Mouse (Mus musculus) neural tube, embryonic 15.5 days (tissue): ENCODE results near the gene Cib1. TPM values are rescaled to one million over a fixed set of nuclear protein-coding genes. Genes with fewer than 3 reads are reported as not detected.
A peak's percentile ranks its signal among the peaks of the same experiment; 100 is the strongest.

Experiments
- ATAC-seq: fragments of 200-750 bp; cut with Nextera tagmentation; 2 replicates; pipeline ENCODE4 v1.8.0; 2017; ENCODE audit warnings: mild to moderate bottlenecking, moderate TSS enrichment, moderate library complexity; ENCODE audit not compliant: low FRiP score
- H3K27ac ChIP-seq: fragments of 300-500 bp; sonication (generic); replicated peaks from 2 replicates; pipeline ENCODE4 v1.5.1; 2015; ENCODE audit warnings: mild to moderate bottlenecking, inconsistent platforms
- H3K27me3 ChIP-seq: fragments of 300-500 bp; sonication (generic); replicated peaks from 2 replicates; pipeline ENCODE4 v1.6.1; 2015; ENCODE audit warnings: inconsistent platforms
- H3K36me3 ChIP-seq: fragments of 300-500 bp; sonication (generic); 2 replicates; pipeline ENCODE4 v1.6.1; 2015; ENCODE audit warnings: inconsistent platforms
- H3K4me1 ChIP-seq: fragments of 300-500 bp; sonication (generic); 2 replicates; pipeline ENCODE4 v1.6.1; 2015; ENCODE audit warnings: inconsistent platforms
- H3K4me2 ChIP-seq: fragments of 300-500 bp; sonication (generic); 2 replicates; pipeline ENCODE4 v1.6.1; 2015; ENCODE audit warnings: inconsistent platforms, mild to moderate bottlenecking, moderate library complexity
- H3K4me3 ChIP-seq: fragments of 300-500 bp; sonication (generic); replicated peaks from 2 replicates; pipeline ENCODE4 v1.5.1; 2015; ENCODE audit warnings: mild to moderate bottlenecking, inconsistent platforms
- H3K9ac ChIP-seq: fragments of 300-500 bp; sonication (generic); replicated peaks from 2 replicates; pipeline ENCODE4 v1.6.1; 2015; ENCODE audit warnings: mild to moderate bottlenecking, inconsistent platforms
- H3K9me3 ChIP-seq: fragments of 300-500 bp; sonication (generic); replicated peaks from 2 replicates; pipeline ENCODE4 v1.6.1; 2016; ENCODE audit warnings: inconsistent platforms
- whole genome bisulfite sequencing: fragments of 180-500 bp; shearing (Covaris S2); methylation state at CpG from one replicate; pipeline ENCODE4 v1.1.7; 2015; ENCODE audit warnings: mixed read lengths; 5-methylcytosine and 5-hydroxymethylcytosine counted together
- polyA plus RNA-seq: library from polyadenylated mRNA; unstranded; fragments of >200 nt; fragmentation: Nextera tagmentation; extraction: Ambion mirVana; gene quantifications from 2 replicates; pipeline ENCODE4 v1.2.1, GENCODE M21; 2015

Cib1 gene
- polyA plus RNA-seq, 1 experiment from 2014 or later: 32.2 TPM

DNA sequence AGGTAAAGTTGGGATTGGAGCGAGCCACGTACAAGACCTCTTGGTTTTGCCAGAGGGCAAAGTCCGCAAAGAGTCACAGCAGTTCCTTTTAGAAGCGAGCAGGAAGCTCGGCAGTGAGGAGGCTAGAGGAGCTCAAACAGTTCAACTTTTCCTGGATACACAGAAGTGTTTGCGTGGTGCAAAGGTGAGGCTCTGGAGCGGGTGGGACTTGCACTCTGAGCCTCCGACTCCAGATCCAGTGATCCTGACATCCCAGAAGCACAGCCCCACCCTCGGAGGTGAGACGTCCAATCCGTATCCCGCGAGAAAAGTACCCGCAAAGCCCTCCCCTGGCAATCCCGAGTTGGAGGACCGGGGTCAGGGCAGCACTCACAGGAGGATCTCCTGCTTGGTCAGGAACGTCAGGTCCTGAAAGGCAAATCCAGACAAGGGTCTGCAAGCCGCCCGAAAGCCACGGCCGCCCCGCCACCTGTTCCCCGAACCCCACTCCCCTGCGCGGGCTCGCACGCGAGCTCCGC, 583 bp downstream of the Cib1 start:
- H3K4me3 ChIP-seq: peak overlapping the region; percentile 79
- H3K9ac ChIP-seq: peak overlapping the region; percentile 78
- peaks cover 9% of the 10 kb centered on the region for H3K36me3 ChIP-seq
- peaks cover 6% of the 10 kb centered on the region; the same call in 1 of the 2 replicates for H3K27me3 ChIP-seq
- H3K27ac ChIP-seq: 0 out of 2 replicates have a peak overlapping the region, but pooled peaks have one; percentile 33
- peak overlapping the region; percentile 91 for H3K4me2 ChIP-seq
- no peak; the same call in 1 of the 2 replicates for ATAC-seq
- 2% methylated on average over 29 of the region's 29 CpGs for WGBS
- H3K9me3 ChIP-seq: no peaks in the 10 kb centered on the region
- peaks cover 35% of the 10 kb centered on the region for H3K4me1 ChIP-seq

DNA sequence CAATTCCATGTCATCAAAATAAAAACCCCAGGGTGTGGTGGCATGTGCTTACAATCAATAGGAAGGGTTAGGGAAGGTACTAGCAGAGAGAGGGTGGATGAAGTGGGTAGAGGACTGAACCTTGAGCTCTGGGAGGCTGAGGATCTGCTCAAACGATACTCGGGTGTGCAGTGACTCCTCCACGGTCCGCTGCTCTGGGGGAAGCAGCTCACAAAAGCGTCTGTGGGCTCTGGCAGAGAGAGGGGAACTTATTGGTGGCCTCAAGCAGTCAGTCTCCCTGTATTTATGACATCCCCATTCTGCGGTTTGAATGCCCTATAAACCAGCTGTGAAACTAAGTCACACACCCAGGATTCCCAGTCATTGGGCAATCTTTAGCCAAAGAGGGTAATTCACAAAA, 2.4 kb downstream of the Cib1 start:
- H3K4me3 ChIP-seq: no peak overlapping the region
- ATAC-seq: no peak
- peaks cover 20% of the 10 kb centered on the region for H3K36me3 ChIP-seq
- peaks cover 6% of the 10 kb centered on the region; the same call in 1 of the 2 replicates for H3K27me3 ChIP-seq
- no peaks in the 10 kb centered on the region for H3K9me3 ChIP-seq
- H3K4me1 ChIP-seq: peaks cover 29% of the 10 kb centered on the region
- 13% methylated on average over 6 of the region's 6 CpGs for WGBS
- no peak overlapping the region for H3K27ac ChIP-seq
- no peak overlapping the region for H3K4me2 ChIP-seq
- no peak overlapping the region for H3K9ac ChIP-seq

DNA sequence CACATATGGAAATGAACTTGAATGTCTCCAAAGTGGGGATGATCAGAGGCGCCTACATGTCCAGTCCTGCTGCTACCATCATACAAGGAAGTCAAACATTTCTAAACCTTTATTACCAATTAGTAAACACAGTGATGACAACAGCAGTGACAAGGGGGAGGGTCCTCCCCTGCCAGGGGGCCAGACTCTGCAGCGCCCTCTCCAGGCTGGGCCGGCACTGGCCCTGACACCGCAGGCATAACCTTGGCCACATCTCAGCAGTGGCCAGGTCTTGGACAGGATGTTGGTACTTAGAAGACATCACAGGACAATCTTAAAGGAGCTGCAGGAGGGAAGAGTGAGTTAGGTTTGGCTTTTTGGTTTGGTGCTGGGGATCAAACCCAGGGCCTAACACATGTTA, 5.5 kb downstream of the Cib1 start:
- 95% methylated on average over 4 of the region's 4 CpGs for WGBS
- Histone ChIP-seq H3K4me3 (no peak overlapping the region), H3K4me2 (no peak overlapping the region), H3K27me3 (peaks cover 6% of the 10 kb centered on the region; the same call in 1 of the 2 replicates), H3K9me3 (no peaks in the 10 kb centered on the region), H3K36me3 (peaks cover 42% of the 10 kb centered on the region), H3K4me1 (peaks cover 7% of the 10 kb centered on the region), H3K9ac (no peak overlapping the region), H3K27ac (no peak overlapping the region)
- ATAC-seq: no peak

DNA sequence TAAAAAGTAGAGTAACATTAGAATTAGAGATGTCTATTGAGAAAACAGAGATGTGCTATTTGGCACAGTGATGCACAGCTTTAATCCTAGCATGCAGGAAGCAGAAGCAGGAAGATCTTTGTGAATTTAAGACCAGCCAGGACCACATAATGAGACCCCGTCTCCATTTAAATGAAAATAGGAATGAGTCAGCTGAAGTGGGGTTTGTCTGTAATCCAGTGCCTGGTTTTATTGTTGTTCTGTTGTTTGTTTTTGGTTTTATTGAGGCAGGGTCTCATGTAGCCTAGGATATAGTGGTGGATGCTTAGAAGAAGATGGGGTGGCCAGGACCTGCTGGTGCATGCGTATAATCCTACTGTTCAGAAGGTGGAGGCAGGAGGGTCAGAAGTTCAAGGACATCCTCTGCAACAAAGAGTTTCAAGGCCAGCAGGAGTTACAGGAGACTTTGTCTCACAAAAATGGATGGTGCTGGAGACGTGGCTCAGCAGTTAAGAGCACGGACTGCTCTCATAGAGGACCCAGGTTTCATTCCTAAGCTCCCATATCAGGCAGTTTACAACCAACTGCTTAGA, 11.3 kb downstream of the Cib1 start:
- Histone ChIP-seq H3K9me3 (no peaks in the 10 kb centered on the region), H3K27ac (no peak overlapping the region), H3K9ac (no peak overlapping the region), H3K4me3 (no peak overlapping the region), H3K27me3 (no peaks in the 10 kb centered on the region), H3K36me3 (peaks cover 84% of the 10 kb centered on the region), H3K4me1 (no peaks in the 10 kb centered on the region), H3K4me2 (no peak overlapping the region)
- no peak for ATAC-seq
- 80% methylated on average over 4 of the region's 4 CpGs for WGBS

DNA sequence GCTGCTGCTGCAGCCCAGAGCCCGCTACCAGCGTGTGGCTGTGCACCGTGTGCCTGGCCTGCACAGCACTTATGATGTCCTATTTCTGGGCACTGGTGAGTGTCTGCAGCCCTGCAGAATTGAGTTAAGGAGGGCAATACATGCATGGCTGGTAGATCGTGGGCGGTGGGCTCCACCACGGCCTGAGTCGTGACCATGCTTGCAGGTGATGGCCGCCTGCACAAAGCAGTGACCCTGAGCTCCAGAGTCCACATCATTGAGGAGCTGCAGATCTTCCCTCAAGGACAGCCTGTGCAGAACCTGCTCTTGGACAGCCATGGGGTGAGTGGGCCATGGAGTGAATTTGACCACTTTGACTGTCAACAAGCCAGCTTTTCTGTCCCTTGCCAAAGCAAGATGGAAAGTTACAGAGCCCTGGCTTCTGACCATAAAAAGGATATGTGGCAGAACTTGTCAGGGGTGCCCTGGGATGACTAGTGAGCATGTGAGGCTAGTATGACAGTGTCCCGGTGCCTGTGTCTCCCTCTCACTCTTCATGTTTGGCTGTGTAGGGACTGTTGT, 12.3 kb downstream of the Cib1 start:
- no peak overlapping the region for H3K27ac ChIP-seq
- no peak for ATAC-seq
- peaks cover 81% of the 10 kb centered on the region for H3K36me3 ChIP-seq
- no peak overlapping the region for H3K4me2 ChIP-seq
- H3K4me3 ChIP-seq: no peak overlapping the region
- H3K4me1 ChIP-seq: 0 out of 2 replicates have a peak, but pooled peaks cover 4% of the 10 kb centered on the region
- H3K27me3 ChIP-seq: no peaks in the 10 kb centered on the region
- no peaks in the 10 kb centered on the region for H3K9me3 ChIP-seq
- no peak overlapping the region for H3K9ac ChIP-seq
- WGBS: 96% methylated on average over 9 of the region's 9 CpGs

DNA sequence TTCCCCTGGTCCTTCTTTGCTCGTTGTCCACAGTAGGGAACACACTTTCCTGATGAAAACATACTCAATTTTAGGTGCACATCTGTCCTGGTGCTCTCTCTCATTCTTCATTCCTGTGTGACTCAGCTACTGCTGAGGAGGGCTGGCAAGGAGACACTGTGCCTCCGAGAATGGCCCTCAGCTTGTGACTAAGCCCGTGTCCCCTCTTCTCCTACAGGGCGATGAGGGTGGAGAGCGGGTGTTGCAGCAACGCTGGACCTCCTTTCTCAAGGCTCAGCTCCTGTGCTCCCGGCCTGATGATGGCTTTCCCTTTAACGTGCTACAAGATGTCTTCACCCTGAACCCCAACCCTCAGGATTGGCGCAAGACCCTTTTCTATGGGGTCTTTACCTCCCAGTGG, 13.9 kb downstream of the Cib1 start:
- no peak overlapping the region for H3K4me3 ChIP-seq
- H3K27ac ChIP-seq: no peak overlapping the region
- ATAC-seq: no peak
- H3K9me3 ChIP-seq: no peaks in the 10 kb centered on the region
- 0 out of 2 replicates have a peak, but pooled peaks cover 8% of the 10 kb centered on the region for H3K4me1 ChIP-seq
- H3K9ac ChIP-seq: no peak overlapping the region
- WGBS: 93% methylated on average over 9 of the region's 9 CpGs
- H3K36me3 ChIP-seq: peaks cover 70% of the 10 kb centered on the region
- H3K4me2 ChIP-seq: no peak overlapping the region
- H3K27me3 ChIP-seq: no peaks in the 10 kb centered on the region

DNA sequence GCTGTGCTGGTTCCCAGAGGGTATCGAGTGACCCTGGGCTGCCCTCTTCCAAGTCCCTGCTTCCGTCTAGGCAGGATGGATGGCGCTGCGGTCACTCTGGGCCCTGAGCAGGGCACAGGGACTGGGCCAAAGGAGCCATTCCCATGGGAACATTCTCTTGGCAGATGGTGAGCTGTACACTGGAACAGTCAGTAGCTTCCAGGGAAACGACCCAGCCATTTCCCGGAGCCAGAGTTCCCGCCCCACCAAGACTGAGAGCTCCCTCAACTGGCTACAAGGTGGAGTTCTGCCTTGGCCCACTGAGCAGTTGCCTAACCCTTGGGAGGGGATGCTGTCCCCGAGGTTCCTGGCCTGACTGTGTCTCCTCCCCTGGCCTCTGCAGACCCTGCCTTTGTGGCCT, 16.0 kb downstream of the Cib1 start:
- Histone ChIP-seq H3K4me2 (no peak overlapping the region), H3K4me3 (no peak overlapping the region), H3K9ac (no peak overlapping the region), H3K4me1 (0 out of 2 replicates have a peak, but pooled peaks cover 9% of the 10 kb centered on the region), H3K27me3 (no peaks in the 10 kb centered on the region), H3K27ac (0 out of 2 replicates have a peak overlapping the region, but pooled peaks have one; percentile 23), H3K9me3 (no peaks in the 10 kb centered on the region), H3K36me3 (peaks cover 71% of the 10 kb centered on the region)
- ATAC-seq: peak; percentile 51; the same call in 1 of the 2 replicates
- WGBS: 60% methylated on average over 8 of the region's 8 CpGs

DNA sequence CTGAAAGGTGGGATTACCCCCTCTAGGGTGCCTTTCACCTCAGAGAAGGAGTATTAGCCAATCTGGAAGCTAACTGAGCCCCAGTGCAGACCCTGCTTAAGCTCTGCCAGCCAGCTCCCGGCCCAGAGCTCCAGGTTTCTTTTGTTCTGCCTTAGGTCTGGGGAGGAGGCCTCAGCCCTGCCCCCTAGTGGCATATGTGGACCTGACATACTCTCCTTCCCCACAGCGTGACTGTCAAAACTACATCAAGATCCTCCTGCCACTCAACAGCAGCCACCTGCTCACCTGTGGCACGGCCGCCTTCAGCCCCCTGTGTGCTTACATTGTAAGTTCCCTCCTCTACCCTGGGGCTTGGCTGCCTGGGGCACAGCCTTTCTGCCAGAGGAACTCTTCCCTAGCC, 17.2 kb downstream of the Cib1 start:
- no peak overlapping the region for H3K4me2 ChIP-seq
- peaks cover 60% of the 10 kb centered on the region for H3K36me3 ChIP-seq
- no peaks in the 10 kb centered on the region for H3K27me3 ChIP-seq
- ATAC-seq: peak; percentile 74; the same call in 1 of the 2 replicates
- 29% methylated on average over 4 of the region's 4 CpGs for WGBS
- peaks cover 14% of the 10 kb centered on the region; the same call in 1 of the 2 replicates for H3K4me1 ChIP-seq
- H3K4me3 ChIP-seq: no peak overlapping the region
- peak overlapping the region; percentile 63 for H3K27ac ChIP-seq
- H3K9me3 ChIP-seq: no peaks in the 10 kb centered on the region
- 0 out of 2 replicates have a peak overlapping the region, but pooled peaks have one; percentile 17 for H3K9ac ChIP-seq

DNA sequence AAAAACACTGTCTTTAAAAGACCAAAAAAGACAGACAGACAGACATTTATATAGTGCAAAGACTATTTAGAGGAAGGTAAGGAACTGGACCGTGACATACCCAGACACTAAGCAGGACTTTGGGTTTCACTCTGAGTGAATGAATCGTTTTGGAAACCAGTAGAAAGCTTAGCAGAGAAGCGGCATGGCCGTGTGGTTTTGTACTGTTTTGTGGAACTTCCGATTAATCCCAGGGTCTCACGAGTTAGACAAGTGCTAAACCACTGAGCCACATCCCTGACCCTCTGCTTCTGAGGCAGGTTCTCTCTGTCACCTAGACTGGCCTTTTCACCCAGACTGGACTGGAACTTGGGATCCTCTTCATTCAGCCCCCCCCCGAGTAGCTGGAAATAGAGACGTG, 18.2 kb downstream of the Cib1 start:
- H3K36me3 ChIP-seq: peaks cover 50% of the 10 kb centered on the region
- H3K4me2 ChIP-seq: no peak overlapping the region
- no peak overlapping the region for H3K9ac ChIP-seq
- no peaks in the 10 kb centered on the region for H3K9me3 ChIP-seq
- ATAC-seq: no peak
- H3K27ac ChIP-seq: no peak overlapping the region
- no peak overlapping the region for H3K4me3 ChIP-seq
- WGBS: 81% methylated on average over 8 of the region's 8 CpGs
- H3K4me1 ChIP-seq: peaks cover 17% of the 10 kb centered on the region; the same call in 1 of the 2 replicates
- H3K27me3 ChIP-seq: no peaks in the 10 kb centered on the region

DNA sequence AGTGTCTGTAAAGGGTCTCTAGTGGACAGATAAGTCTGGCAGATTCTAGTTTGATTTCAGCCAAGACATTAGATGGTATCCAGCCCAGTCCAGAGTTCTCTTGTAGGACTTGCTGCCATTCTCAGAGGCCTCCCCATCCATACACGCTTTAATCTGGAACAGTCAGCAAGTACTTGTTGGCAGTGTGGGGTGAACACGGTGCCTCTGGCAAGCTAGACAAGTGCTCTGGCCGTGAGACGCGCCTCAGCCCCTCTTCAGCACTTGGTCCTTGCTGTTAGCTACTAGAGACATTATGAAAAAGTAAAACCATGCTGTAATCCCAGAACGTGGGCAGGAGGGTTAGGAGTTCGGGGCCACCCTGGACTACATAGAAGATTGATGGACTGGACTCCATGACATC, 19.0 kb downstream of the Cib1 start:
- 93% methylated on average over 7 of the region's 7 CpGs for whole genome bisulfite sequencing
- H3K4me2 ChIP-seq: no peak overlapping the region
- no peak overlapping the region for H3K4me3 ChIP-seq
- peaks cover 25% of the 10 kb centered on the region for H3K4me1 ChIP-seq
- no peaks in the 10 kb centered on the region for H3K9me3 ChIP-seq
- H3K36me3 ChIP-seq: peaks cover 42% of the 10 kb centered on the region
- no peak overlapping the region for H3K9ac ChIP-seq
- ATAC-seq: no peak
- no peaks in the 10 kb centered on the region for H3K27me3 ChIP-seq
- no peak overlapping the region for H3K27ac ChIP-seq

DNA sequence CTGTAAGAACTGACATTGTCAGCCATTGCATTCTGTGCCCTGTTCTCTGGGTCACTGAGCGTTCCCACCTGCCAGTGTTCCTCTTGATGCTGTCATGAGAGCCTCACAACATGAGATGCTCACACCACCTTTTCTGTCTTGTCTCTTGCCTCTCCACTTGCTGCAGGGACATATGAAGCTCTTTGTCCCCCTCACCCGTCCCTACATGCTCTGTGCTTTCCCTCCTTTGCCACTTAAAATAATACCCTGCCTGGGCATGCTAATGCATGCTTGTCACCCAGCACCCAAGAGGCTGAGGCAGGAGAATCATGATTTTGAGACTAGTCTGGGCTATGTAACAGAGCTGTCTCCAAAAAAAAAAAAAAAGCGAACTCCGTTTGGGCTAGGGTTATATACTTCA, 21.6 kb downstream of the Cib1 start:
- Histone ChIP-seq H3K9ac (no peak overlapping the region), H3K36me3 (peaks cover 16% of the 10 kb centered on the region), H3K4me3 (no peak overlapping the region), H3K27ac (no peak overlapping the region), H3K9me3 (no peaks in the 10 kb centered on the region), H3K4me1 (peaks cover 50% of the 10 kb centered on the region), H3K4me2 (no peak overlapping the region), H3K27me3 (no peaks in the 10 kb centered on the region)
- no peak for ATAC-seq
- WGBS: 84% methylated on average over 4 of the region's 4 CpGs

DNA sequence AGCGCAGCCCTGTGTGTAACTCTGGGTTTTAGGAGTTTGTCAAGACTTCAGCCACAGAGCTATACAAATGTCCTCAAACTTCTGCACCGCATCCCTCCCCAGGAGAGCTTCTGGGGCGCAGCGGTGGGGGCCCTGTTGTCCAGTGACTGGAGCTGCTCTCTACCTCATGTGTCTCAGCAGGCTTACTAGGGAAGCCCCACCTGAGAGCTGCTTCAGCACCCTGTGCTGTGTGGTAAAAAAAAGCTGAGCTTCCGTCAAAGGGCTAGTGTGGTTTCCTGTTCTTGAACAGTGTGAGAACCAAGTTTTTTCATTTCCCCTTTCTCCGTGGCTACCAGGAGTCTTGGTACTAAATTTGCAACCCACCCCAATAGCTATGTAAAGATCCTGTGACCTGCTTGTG, 22.9 kb downstream of the Cib1 start:
- Histone ChIP-seq H3K9me3 (no peaks in the 10 kb centered on the region), H3K4me1 (peaks cover 47% of the 10 kb centered on the region), H3K36me3 (peaks cover 16% of the 10 kb centered on the region), H3K4me3 (no peak overlapping the region), H3K9ac (no peak overlapping the region), H3K27me3 (no peaks in the 10 kb centered on the region), H3K4me2 (no peak overlapping the region), H3K27ac (no peak overlapping the region)
- ATAC-seq: no peak
- 85% methylated on average over 6 of the region's 6 CpGs for WGBS
